Mouse (Mus musculus): ENCODE results near the gene Gm28308.

DNA sequence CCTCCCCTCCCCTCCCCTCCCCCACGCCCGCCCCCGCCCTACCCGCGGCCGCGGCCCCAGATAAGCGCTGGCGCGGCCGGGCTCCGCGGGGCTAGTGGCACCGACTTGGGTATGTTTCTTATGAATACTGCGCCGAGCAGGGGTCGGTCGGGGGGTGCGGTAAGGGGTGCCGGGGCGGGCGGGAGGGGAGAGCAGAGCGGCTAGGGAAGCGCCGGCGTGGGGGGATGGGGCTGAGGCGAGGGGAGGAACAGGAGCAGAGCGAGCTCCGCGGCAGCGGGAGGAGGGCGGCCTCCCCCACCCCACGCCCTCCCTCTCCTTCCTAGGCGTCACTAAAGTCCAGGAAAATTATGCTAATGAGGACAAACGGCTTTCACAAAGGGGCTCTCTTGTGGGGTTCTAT lies 37.3 kb downstream of the Gm28308 start:
- TF ChIP-seq GATA1 (IDR thresholded peaks at IDR 0.05; ENCODE audit: borderline replicate concordance, low read length) (no peak), FLI1 (IDR thresholded peaks at IDR 0.05; ENCODE audit: low read length) (no peak)
